In genomic region chr9:96160767-96161166, GRCm38 (mm10) we compare ENCODE assay signal across 15 mouse cellular contexts. TPM values are rescaled to one million over a fixed set of nuclear protein-coding genes. Genes with fewer than 3 reads are reported as not detected.
A peak's percentile ranks its signal among the peaks of the same experiment; 100 is the strongest.
DNase-seq lines count a peak whose midpoint lies in the region; ATAC-seq and TF ChIP-seq lines count a peak whose summit lies in the region.
"Had no signal": no experiment of that assay in that cellular context is flagged by ENCODE, and none has a peak within 500 bp of the region (broad histone marks: within the 10 kb centered on the region; RNA-seq: fewer than 3 reads in every experiment).

No protein-coding gene starts in this region.

- H3K27ac ChIP-seq in testis, adult 2 months (ENCODE audit: control insufficient read depth, insufficient read depth, low read depth, low read length): peak overlapping the region; percentile 70
- no peak overlapping the region for H3K27ac ChIP-seq in stomach, postnatal 0 days (replicated peaks)
- H3K27ac ChIP-seq: hindbrain, embryonic 14.5 days; limb, embryonic 12.5 days; liver, embryonic 15.5 days; midbrain, embryonic 12.5 days had no signal

- H3K4me1 ChIP-seq in testis, adult 2 months (ENCODE audit: control insufficient read depth, insufficient read depth, low read length): peaks cover 8% of the 10 kb centered on the region
- no peaks in the 10 kb centered on the region for H3K4me1 ChIP-seq in stomach, postnatal 0 days (replicated peaks; ENCODE audit: control insufficient read depth, insufficient read depth)
- H3K4me1 ChIP-seq: limb, embryonic 12.5 days; liver, embryonic 15.5 days; midbrain, embryonic 12.5 days had no signal

- H3K9me3 ChIP-seq in stomach, postnatal 0 days (ENCODE audit: control insufficient read depth, low read length): no peaks in the 10 kb centered on the region
- H3K9me3 ChIP-seq: limb, embryonic 12.5 days; liver, embryonic 15.5 days; midbrain, embryonic 12.5 days had no signal

- H3K4me3 ChIP-seq in testis, adult 2 months (ENCODE audit: control insufficient read depth, low read depth, low read length): no peak overlapping the region
- H3K4me3 ChIP-seq in stomach, postnatal 0 days (ENCODE audit: low read depth, low read length): no peak overlapping the region
- H3K4me3 ChIP-seq: limb, embryonic 12.5 days; liver, embryonic 15.5 days; midbrain, embryonic 12.5 days had no signal

- no peak for ATAC-seq in stomach, postnatal 0 days (ENCODE audit: low FRiP score, low TSS enrichment)
- ATAC-seq: intestine, postnatal 0 days had no signal

- H3K9ac ChIP-seq in stomach, postnatal 0 days (ENCODE audit: low read length): no peak overlapping the region
- H3K9ac ChIP-seq: hindbrain, embryonic 14.5 days; limb, embryonic 12.5 days; liver, embryonic 15.5 days; midbrain, embryonic 12.5 days had no signal

- peak; percentile 38 for DNase-seq in adrenal gland, adult 2 months
- DNase-seq in adrenal gland, adult 8-10 months: no peak
- peak; percentile 9 for DNase-seq in lung, postnatal 10 days
- no peak for DNase-seq in lung, adult 18-20 months
- DNase-seq in heart, postnatal 25 days (ENCODE audit: low spot score): peak; percentile 26
- DNase-seq in layer of hippocampus, postnatal 36 days: no peak
- no peak for DNase-seq in stomach, postnatal 0 days (ENCODE audit: low spot score)
- DNase-seq: gastrocnemius, postnatal 36 days; lung, postnatal 36 days had no signal

- TF ChIP-seq POLR2A in testis, adult 2 months (IDR thresholded peaks at IDR 0.05; ENCODE audit: control insufficient read depth, low read depth, low read length): no peak

- no peaks in the 10 kb centered on the region for H3K36me3 ChIP-seq in testis, adult 2 months (ENCODE audit: control insufficient read depth, insufficient read depth, low read length)
- 0 out of 2 replicates have a peak, but pooled peaks cover 3% of the 10 kb centered on the region for H3K36me3 ChIP-seq in stomach, postnatal 0 days (ENCODE audit: control insufficient read depth, insufficient read depth, low read length)
- H3K36me3 ChIP-seq: liver, embryonic 15.5 days; midbrain, embryonic 12.5 days had no signal

- intact Hi-C loops in heart, postnatal 25 days (cut with DNase I): no loop called here

- TF ChIP-seq EP300 in stomach, postnatal 0 days (optimal IDR thresholded peaks at IDR 0.05): no peak

- no peak for TF ChIP-seq CTCF in testis, adult 2 months (IDR thresholded peaks at IDR 0.05; ENCODE audit: control insufficient read depth, insufficient read depth, insufficient replicate concordance, low read depth, low read length)
- no peak for TF ChIP-seq CTCF in stomach, postnatal 0 days (IDR thresholded peaks at IDR 0.05; ENCODE audit: low read depth)

- H3K27me3 ChIP-seq in testis, adult 2 months (ENCODE audit: control insufficient read depth, insufficient read depth, low read length): no peaks in the 10 kb centered on the region
- H3K27me3 ChIP-seq in stomach, postnatal 0 days (ENCODE audit: control insufficient read depth, insufficient read depth, low read length): no peaks in the 10 kb centered on the region
- H3K27me3 ChIP-seq: limb, embryonic 12.5 days; liver, embryonic 15.5 days; midbrain, embryonic 12.5 days had no signal

- 31% methylated on average over 3 of the region's 3 CpGs for whole genome bisulfite sequencing in stomach, postnatal 0 days

- H3K4me2 ChIP-seq in stomach, postnatal 0 days (replicated peaks; ENCODE audit: low read depth): no peak overlapping the region
- H3K4me2 ChIP-seq: hindbrain, embryonic 14.5 days; limb, embryonic 12.5 days; liver, embryonic 15.5 days; midbrain, embryonic 12.5 days had no signal

RNA-seq across cellular contexts. Expression of gene Tfdp2, which starts 35.3 kb away (rescaled TPM):
- total RNA-seq in adrenal gland, adult 2 months (2021): 10 to 100 TPM; 59.4 to 76.1 TPM
- polyA plus RNA-seq in adrenal gland, adult 2 months (2012; rRNA removed): 58.1 and 65.7 TPM in 2 replicates
- total RNA-seq in adrenal gland, adult 8-10 months (2022): 100 to 1,000 TPM in 3 of 4 experiments, 10 to 100 TPM in 1; 86.3 to 118 (median 111) TPM
- 10 to 100 TPM; 94.8 to 98.9 TPM for total RNA-seq in heart, postnatal 25 days (2021)
- polyA plus RNA-seq in testis, adult 2 months (2012; rRNA removed): 5.9 TPM in 2 replicates
- total RNA-seq in layer of hippocampus, postnatal 36 days (2021): 10 to 100 TPM; 40.1 to 49.1 TPM
- polyA plus RNA-seq in stomach, postnatal 0 days (2015; fragmentation: Nextera tagmentation; extraction: Ambion mirVana): 28.8 and 34.3 TPM in 2 replicates

RNA-seq across cellular contexts. Expression of gene Gk5, which starts 41.6 kb away (rescaled TPM):
- total RNA-seq in adrenal gland, adult 2 months (2021): 1 to 10 TPM; 4.3 to 8.8 TPM
- polyA plus RNA-seq in adrenal gland, adult 2 months (2012; rRNA removed): 1.5 and 1.7 TPM in 2 replicates
- 10 to 100 TPM in 2 of 4 experiments, 1 to 10 TPM in 2; 7.1 to 15.3 (median 10.7) TPM for total RNA-seq in adrenal gland, adult 8-10 months (2022)
- total RNA-seq in heart, postnatal 25 days (2021): 1 to 10 TPM; 3.4 to 4.1 TPM
- polyA plus RNA-seq in testis, adult 2 months (2012; rRNA removed): 2.6 and 3.3 TPM in 2 replicates
- 1 to 10 TPM; 4.8 to 5.9 TPM for total RNA-seq in layer of hippocampus, postnatal 36 days (2021)
- polyA plus RNA-seq in stomach, postnatal 0 days (2015; fragmentation: Nextera tagmentation; extraction: Ambion mirVana): 8.7 and 9.8 TPM in 2 replicates

Comparison
In these comparisons a context has a peak if more than half of its experiments do, and no peak if none do; other contexts are left out.
1. DNase-seq: peak in adrenal gland, adult 2 months (single experiment), lung, postnatal 10 days (single experiment) and heart, postnatal 25 days (single experiment); none in adrenal gland, adult 8-10 months (single experiment), lung, adult 18-20 months (0 of 2), layer of hippocampus, postnatal 36 days (0 of 2) and stomach, postnatal 0 days (single experiment).